Mouse (Mus musculus) limb, embryonic 14.5 days (tissue): ENCODE data around the gene Mib2. TPM values are rescaled to one million over a fixed set of nuclear protein-coding genes. Genes with fewer than 3 reads are reported as not detected.

Source experiments
- ATAC-seq: fragments of 200-750 bp; cut with Nextera tagmentation; 2 replicates; pipeline ENCODE4 v1.8.0; 2017; ENCODE audit warnings: low read depth, moderate number of reproducible peaks, moderate TSS enrichment; ENCODE audit not compliant: low FRiP score
- DNase-seq: peaks from one replicate; pipeline ENCODE4 v3.0.0-alpha.2; 2015; ENCODE audit warnings: low spot score
- H3K27ac ChIP-seq: fragments of 300-500 bp; sonication (generic); replicated peaks from 2 replicates; pipeline ENCODE4 v1.5.1; 2014; ENCODE audit warnings: low read depth, mild to moderate bottlenecking, low read length, moderate library complexity, mixed read lengths
- H3K27me3 ChIP-seq: fragments of 300-500 bp; sonication (generic); 2 replicates; pipeline ENCODE4 v1.6.1; 2014; ENCODE audit warnings: low read length, mixed read lengths; ENCODE audit not compliant: control insufficient read depth, insufficient read depth
- H3K36me3 ChIP-seq: fragments of 300-500 bp; sonication (generic); 2 replicates; pipeline ENCODE4 v1.6.1; 2014; ENCODE audit warnings: mild to moderate bottlenecking, low read length, moderate library complexity, mixed read lengths; ENCODE audit not compliant: control insufficient read depth, insufficient read depth
- H3K4me1 ChIP-seq: fragments of 300-500 bp; sonication (generic); 2 replicates; pipeline ENCODE4 v1.6.1; 2014; ENCODE audit warnings: antibody characterized with exemption, low read length, mixed read lengths; ENCODE audit not compliant: control insufficient read depth, insufficient read depth
- H3K4me2 ChIP-seq: fragments of 300-500 bp; sonication (generic); replicated peaks from 2 replicates; pipeline ENCODE4 v1.6.1; 2014; ENCODE audit warnings: low read depth, mild to moderate bottlenecking, low read length, moderate library complexity; ENCODE audit not compliant: severe bottlenecking
- H3K4me3 ChIP-seq: fragments of 300-500 bp; sonication (generic); replicated peaks from 2 replicates; pipeline ENCODE4 v1.5.1; 2014; ENCODE audit warnings: low read length
- H3K9ac ChIP-seq: fragments of 300-500 bp; sonication (generic); 2 replicates; pipeline ENCODE4 v1.6.1; 2014; ENCODE audit warnings: mild to moderate bottlenecking, low read depth, low read length, moderate library complexity; ENCODE audit not compliant: severe bottlenecking
- H3K9me3 ChIP-seq: fragments of 300-500 bp; sonication (generic); 2 replicates; pipeline ENCODE4 v1.6.1; 2016; ENCODE audit warnings: low read length; ENCODE audit not compliant: control insufficient read depth
- POLR2A ChIP-seq: fragments of 200-500 bp; IDR thresholded peaks from 2 replicates; pipeline ENCODE4 v1.8.0; 2012; ENCODE audit warnings: inconsistent platforms, mild to moderate bottlenecking, moderate library complexity, borderline replicate concordance; ENCODE audit not compliant: insufficient read depth, insufficient read length; ENCODE audit errors: extremely low read depth
- WGBS: fragments of 180-500 bp; shearing (Covaris S2); extraction: QIAGEN DNeasy Blood & Tissue Kit; methylation state at CpG from one replicate; pipeline ENCODE4 v1.1.7; 2014; 5-methylcytosine and 5-hydroxymethylcytosine counted together
- polyA plus RNA-seq, 2 experiments: library from polyadenylated mRNA; depleted of rRNA in 1 of 2; stranded (reverse) in 1 of 2; unstranded in 1 of 2; fragments of >200 nt; fragmentation: Nextera tagmentation in 1 of 2; extraction: Ambion mirVana in 1 of 2; gene quantifications; 2 replicates each; pipeline versions ENCODE4 v1.2.1 to v1.2.3; 2012 to 2014

Gene Mib2
- polyA plus RNA-seq, 2 experiments, result 29.5 to 77.4 TPM

DNA sequence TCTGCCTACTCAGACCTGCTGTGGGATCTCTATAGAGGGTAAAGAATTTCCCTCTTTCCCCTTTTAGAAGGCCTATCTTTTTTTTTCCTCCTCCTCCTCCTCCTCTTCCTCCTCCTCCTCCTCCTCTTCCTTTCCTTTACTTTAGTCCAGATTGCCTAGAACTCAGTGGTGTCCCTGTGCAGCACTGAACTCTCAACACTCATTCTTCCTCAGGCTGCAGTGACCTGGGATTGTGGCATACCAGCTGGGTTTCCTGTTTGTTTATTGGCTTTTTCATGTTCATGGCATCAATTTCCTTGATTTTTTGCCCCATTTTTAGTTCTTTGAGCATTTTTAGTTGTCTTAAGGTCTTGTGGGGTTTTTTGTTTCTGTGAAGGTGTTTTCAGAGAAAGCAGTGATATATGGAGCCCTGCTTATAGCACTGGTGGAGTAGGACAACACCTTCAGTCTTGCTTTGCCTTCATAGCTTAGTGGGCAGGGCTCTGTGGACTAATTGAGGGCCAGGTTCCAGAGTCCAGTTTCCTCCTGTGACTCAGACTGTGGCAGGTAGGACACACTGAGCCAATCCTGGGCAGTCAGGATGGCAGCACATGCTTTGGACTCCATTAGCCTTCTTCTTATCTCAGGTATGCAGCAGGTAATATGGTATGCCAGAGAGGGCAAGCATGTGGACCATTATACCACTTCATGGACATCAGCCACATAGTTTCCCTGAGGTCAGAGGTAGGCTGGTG lies 33.1 kb downstream of the Mib2 start:
- Histone ChIP-seq H3K27ac (no peak overlapping the region), H3K4me3 (no peak overlapping the region), H3K4me1 (no peaks in the 10 kb centered on the region), H3K27me3 (no peaks in the 10 kb centered on the region), H3K36me3 (peaks cover 90% of the 10 kb centered on the region), H3K4me2 (no peak overlapping the region), H3K9ac (no peak overlapping the region), H3K9me3 (no peaks in the 10 kb centered on the region)
- no peak for TF ChIP-seq POLR2A
- ATAC-seq, result no peak
- DNase-seq, result no peak

- no peak overlapping the region for H3K27ac ChIP-seq
- no peak overlapping the region for H3K9ac ChIP-seq
- H3K27me3 ChIP-seq, result no peaks in the 10 kb centered on the region
- no peak overlapping the region for H3K4me3 ChIP-seq
- WGBS, result 92% methylated on average over 6 of the region's 6 CpGs
- DNase-seq (no peak), ATAC-seq (no peak)
- TF ChIP-seq POLR2A, result no peak
- H3K36me3 ChIP-seq, result peaks cover 77% of the 10 kb centered on the region
- no peaks in the 10 kb centered on the region for H3K4me1 ChIP-seq
- no peaks in the 10 kb centered on the region for H3K9me3 ChIP-seq
- no peak overlapping the region for H3K4me2 ChIP-seq
These were observed 38.7 kb downstream of the Mib2 start for GRCm38 (mm10) chr4:155630267-155630666.

GRCm38 (mm10) chr4:155624338-155625291 lies 44.4 kb downstream of the Mib2 start, which contains the start of gene Cdk11b:
Gene Cdk11b (plus strand): TSS chr4:155624854.
- H3K9me3 ChIP-seq, result no peaks in the 10 kb centered on the region
- 0 out of 2 replicates have a peak, but pooled peaks have one; percentile 74 for TF ChIP-seq POLR2A
- peaks cover 6% of the 10 kb centered on the region; the same call in 1 of the 2 replicates for H3K4me1 ChIP-seq
- H3K4me3 ChIP-seq, result peak within 1 kb of the TSS; percentile 86
- peak within 1 kb of the TSS; percentile 63 for H3K4me2 ChIP-seq
- peaks cover 47% of the 10 kb centered on the region for H3K36me3 ChIP-seq
- no peaks in the 10 kb centered on the region for H3K27me3 ChIP-seq
- H3K27ac ChIP-seq, result peak within 1 kb of the TSS; percentile 92
- WGBS, result under 1% methylated on average over 74 of the region's 84 CpGs
- ATAC-seq (peak; percentile 100), DNase-seq (peak; percentile 98)
- H3K9ac ChIP-seq, result peak within 1 kb of the TSS; percentile 78

DNA sequence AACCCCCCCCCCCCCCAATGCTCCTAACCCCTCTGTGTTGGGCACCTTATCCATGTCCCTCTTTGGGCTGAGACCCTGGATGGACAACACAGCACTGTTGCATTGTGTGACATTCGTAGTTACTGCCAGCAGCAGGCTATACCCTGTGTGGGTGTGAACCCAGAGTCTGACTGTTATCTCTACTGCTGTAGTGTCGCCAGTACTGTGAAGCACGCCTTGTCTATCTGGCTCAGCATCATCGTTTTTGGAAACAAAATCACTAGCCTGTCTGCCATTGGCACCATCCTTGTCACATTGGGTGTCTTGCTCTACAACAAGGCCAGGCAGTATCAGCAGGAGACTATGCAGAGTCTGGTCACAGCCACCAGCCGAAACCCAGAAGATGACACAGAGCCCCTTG lies 50.7 kb downstream of the Mib2 start:
- no peak for TF ChIP-seq POLR2A
- 91% methylated on average over 5 of the region's 5 CpGs for WGBS

DNA sequence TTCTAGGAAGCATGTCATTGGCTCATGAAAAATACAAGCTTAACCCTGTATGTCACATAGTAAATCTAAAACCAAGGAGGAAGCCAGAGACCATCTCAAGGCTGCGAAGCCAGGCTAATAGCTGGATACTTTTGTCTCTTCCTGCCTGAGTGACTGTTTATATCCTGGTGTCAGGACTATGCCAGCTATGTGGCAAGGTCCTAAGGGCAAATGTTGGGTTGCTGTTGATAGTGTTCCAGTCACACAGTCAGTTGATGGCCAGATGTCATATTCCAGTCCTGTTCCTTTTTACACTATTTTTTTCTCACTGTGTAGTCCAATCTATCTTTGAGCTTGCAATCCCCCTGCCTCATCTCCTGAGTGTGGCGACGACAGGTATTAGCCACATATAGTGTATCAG lies 55.7 kb downstream of the Mib2 start:
- Histone ChIP-seq H3K9ac (no peak overlapping the region), H3K9me3 (no peaks in the 10 kb centered on the region), H3K27ac (no peak overlapping the region), H3K4me1 (no peaks in the 10 kb centered on the region), H3K4me2 (no peak overlapping the region), H3K27me3 (no peaks in the 10 kb centered on the region), H3K4me3 (no peak overlapping the region), H3K36me3 (peaks cover 77% of the 10 kb centered on the region)
- TF ChIP-seq POLR2A, result no peak
- DNase-seq (no peak), ATAC-seq (no peak)
- 96% methylated on average over 3 of the region's 3 CpGs for WGBS

More for the DNA sequence above, 50.7 kb downstream of the Mib2 start:
- Histone ChIP-seq H3K36me3 (peaks cover 77% of the 10 kb centered on the region), H3K9ac (no peak overlapping the region), H3K4me2 (no peak overlapping the region), H3K4me1 (0 out of 2 replicates have a peak, but pooled peaks cover under 1% of the 10 kb centered on the region), H3K9me3 (no peaks in the 10 kb centered on the region), H3K27ac (no peak overlapping the region), H3K27me3 (no peaks in the 10 kb centered on the region), H3K4me3 (no peak overlapping the region)
- ATAC-seq (no peak), DNase-seq (no peak)
